Mouse (Mus musculus) CH12.LX (cell line): ENCODE results near the gene Glp1r.

Source experiments
- BHLHE40 ChIP-seq: IDR thresholded peaks from 2 replicates; pipeline ENCODE4 v1.6.1; 2011; ENCODE audit warnings: mild to moderate bottlenecking, low read depth, low read length, improper control_type of control experiment
- CHD2 ChIP-seq: IDR thresholded peaks from 2 replicates; pipeline ENCODE4 v1.6.1; 2011; ENCODE audit warnings: low read length, improper control_type of control experiment
- CTCF ChIP-seq, 2 experiments: IDR thresholded peaks in 1 of 2; conservative IDR thresholded peaks in 1 of 2; 2 replicates each; pipeline ENCODE4 v1.5.1; 2011 to 2012; ENCODE audit warnings: low read depth in 2 of 2, low read length in 2 of 2, improper control_type of control experiment in 1 of 2, inconsistent platforms in 1 of 2, mild to moderate bottlenecking in 1 of 2, moderate library complexity in 1 of 2
- ELF1 ChIP-seq: IDR thresholded peaks from 2 replicates; pipeline ENCODE4 v1.6.1; 2014; ENCODE audit warnings: low read depth, mild to moderate bottlenecking, inconsistent platforms, low read length, improper control_type of control experiment
- EP300 ChIP-seq: IDR thresholded peaks from 2 replicates; pipeline ENCODE4 v1.6.1; 2011; ENCODE audit warnings: low read length, improper control_type of control experiment
- MXI1 ChIP-seq: IDR thresholded peaks from 2 replicates; pipeline ENCODE4 v1.6.1; 2011; ENCODE audit warnings: mild to moderate bottlenecking, low read depth, low read length, improper control_type of control experiment
- MYC ChIP-seq: IDR thresholded peaks from 2 replicates; pipeline ENCODE4 v1.6.1; 2011; ENCODE audit warnings: low read depth, mild to moderate bottlenecking, improper control_type of control experiment, low read length
- POLR2A ChIP-seq: IDR thresholded peaks from 2 replicates; pipeline ENCODE4 v1.6.1; 2011; ENCODE audit warnings: low read depth, mild to moderate bottlenecking, improper control_type of control experiment, low read length
- SIN3A ChIP-seq: IDR thresholded peaks from 2 replicates; pipeline ENCODE4 v1.6.1; 2012; ENCODE audit warnings: low read length, improper control_type of control experiment, inconsistent platforms
- ZC3H11A ChIP-seq: IDR thresholded peaks from 2 replicates; pipeline ENCODE4 v1.6.1; 2012; ENCODE audit warnings: low read depth, mild to moderate bottlenecking, inconsistent platforms, low read length, improper control_type of control experiment

DNA sequence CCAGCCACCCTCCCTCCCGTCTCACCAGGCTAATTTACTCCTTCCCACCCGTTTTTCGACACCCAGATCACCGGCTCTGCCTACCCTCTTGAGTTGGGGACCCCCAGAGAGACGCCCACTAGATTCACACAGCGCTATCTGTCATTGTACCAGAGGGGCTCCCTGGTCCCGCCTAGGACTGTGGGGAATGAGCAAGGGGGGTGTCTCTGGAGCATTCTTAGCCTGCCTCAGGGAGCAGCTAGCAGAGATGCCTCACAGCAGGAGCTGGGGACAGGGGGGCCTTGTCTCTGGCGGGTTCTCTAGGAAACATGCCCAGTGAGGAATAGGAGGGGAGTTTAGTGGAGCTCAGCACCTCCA is 10.1 kb downstream of the Glp1r start:
- TF ChIP-seq POLR2A (no peak), SIN3A (no peak), ELF1 (no peak), CHD2 (no peak), MYC (no peak), EP300 (no peak), ZC3H11A (no peak), CTCF (conservative IDR thresholded peaks at IDR 0.05 in 1 of 2, IDR thresholded peaks at IDR 0.05 in 1 of 2; ENCODE audit: low read depth in 2 of 2, low read length in 2 of 2) (no peak), MXI1 (no peak), BHLHE40 (no peak)
